Mouse (Mus musculus) heart, embryonic 15.5 days (tissue): ENCODE results near the gene Epb41l1. TPM values are rescaled to one million over a fixed set of nuclear protein-coding genes. Genes with fewer than 3 reads are reported as not detected.
"Not testable (repeated sequence)": the region's sequence is repeated elsewhere in the genome, so short reads cannot be mapped to it uniquely, and the experiment has no call there.

Source experiments
- ATAC-seq: fragments of 200-750 bp; cut with Nextera tagmentation; replicated peaks from 2 replicates; pipeline ENCODE4 v1.8.0; 2017; ENCODE audit warnings: low read depth, moderate TSS enrichment; ENCODE audit not compliant: insufficient number of reproducible peaks, insufficient read depth, low FRiP score
- H3K27ac ChIP-seq: fragments of 300-500 bp; sonication (generic); 2 replicates; pipeline ENCODE4 v1.5.1; 2015; ENCODE audit warnings: mild to moderate bottlenecking, inconsistent platforms
- H3K27me3 ChIP-seq: fragments of 300-500 bp; sonication (generic); 2 replicates; pipeline ENCODE4 v1.6.1; 2015; ENCODE audit warnings: inconsistent platforms
- H3K36me3 ChIP-seq: fragments of 300-500 bp; sonication (generic); 2 replicates; pipeline ENCODE4 v1.6.1; 2015; ENCODE audit warnings: mild to moderate bottlenecking, inconsistent platforms
- H3K4me1 ChIP-seq: fragments of 300-500 bp; sonication (generic); replicated peaks from 2 replicates; pipeline ENCODE4 v1.6.1; 2015; ENCODE audit warnings: inconsistent platforms
- H3K4me2 ChIP-seq: fragments of 300-500 bp; sonication (generic); 2 replicates; pipeline ENCODE4 v1.6.1; 2015; ENCODE audit warnings: inconsistent platforms, mild to moderate bottlenecking, moderate library complexity
- H3K4me3 ChIP-seq: fragments of 300-500 bp; sonication (generic); 2 replicates; pipeline ENCODE4 v1.5.1; 2015; ENCODE audit warnings: mild to moderate bottlenecking, inconsistent platforms
- H3K9ac ChIP-seq: fragments of 300-500 bp; sonication (generic); 2 replicates; pipeline ENCODE4 v1.6.1; 2015; ENCODE audit warnings: mild to moderate bottlenecking, inconsistent platforms
- H3K9me3 ChIP-seq: fragments of 300-500 bp; sonication (generic); replicated peaks from 2 replicates; pipeline ENCODE4 v1.6.1; 2016; ENCODE audit warnings: inconsistent platforms
- WGBS: fragments of 180-500 bp; shearing (Covaris S2); methylation state at CpG from one replicate; pipeline ENCODE4 v1.1.7; 2015; ENCODE audit warnings: mixed read lengths; 5-methylcytosine and 5-hydroxymethylcytosine counted together
- polyA plus RNA-seq: library from polyadenylated mRNA; unstranded; fragments of >200 nt; fragmentation: Nextera tagmentation; extraction: Ambion mirVana; gene quantifications from 2 replicates; pipeline ENCODE4 v1.2.1, GENCODE M21; 2015

Epb41l1 gene
- polyA plus RNA-seq: 1.00 and 1.5 TPM in 2 replicates

DNA sequence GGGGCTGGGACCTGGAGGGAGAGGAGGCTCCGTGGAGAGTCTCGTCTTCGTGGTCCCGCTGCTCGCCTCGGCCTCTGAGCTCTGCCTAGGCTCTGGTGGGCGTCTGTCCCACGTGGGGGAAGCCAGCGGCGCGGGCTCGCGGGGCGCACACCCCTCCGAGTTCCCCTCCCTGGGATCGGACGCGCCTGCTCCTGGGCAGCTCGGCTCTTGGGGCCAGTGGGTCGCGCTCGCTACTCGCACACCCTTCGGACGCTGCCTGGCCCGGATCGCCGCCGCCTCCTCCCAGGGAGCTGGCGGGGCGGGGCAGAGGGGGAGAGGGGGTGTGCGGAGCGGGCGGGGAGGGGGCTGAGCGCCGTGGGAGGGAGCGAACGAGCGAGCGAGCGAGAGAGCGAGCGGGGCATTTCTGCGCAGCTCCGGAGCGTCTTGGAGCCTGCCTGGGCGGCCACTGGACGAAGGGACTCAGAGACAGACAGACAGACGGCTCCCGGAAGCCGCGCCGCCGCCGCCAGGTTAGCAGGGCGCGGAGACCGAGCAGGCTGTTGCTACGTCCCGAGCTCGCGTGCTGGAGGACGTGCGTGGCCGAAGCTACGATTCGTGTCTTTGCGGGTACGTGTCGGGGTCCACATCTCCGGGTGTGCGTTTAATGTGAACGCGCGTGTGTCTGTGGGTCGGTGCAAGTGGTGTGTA lies at the start of gene Epb41l1:
Epb41l1 (plus strand) TSS at position 216 of the 687 bp plus-strand sequence.
- Histone ChIP-seq H3K36me3 (no peaks in the 10 kb centered on the region), H3K4me2 (peak within 1 kb of the TSS; percentile 96), H3K4me1 (peaks cover 24% of the 10 kb centered on the region), H3K9me3 (no peaks in the 10 kb centered on the region), H3K9ac (peak within 1 kb of the TSS; percentile 66), H3K27ac (no peak within 1 kb of the TSS), H3K4me3 (peak within 1 kb of the TSS; percentile 60), H3K27me3 (peaks cover 52% of the 10 kb centered on the region)
- peak; percentile 55 for ATAC-seq
- WGBS: under 1% methylated on average over 71 of the region's 76 CpGs

GRCm38 (mm10) chr2:156376956-156377355 lies 43.8 kb upstream of the Epb41l1 start:
- Histone ChIP-seq H3K36me3 (no peaks in the 10 kb centered on the region), H3K27me3 (no peaks in the 10 kb centered on the region), H3K4me2 (no peak overlapping the region), H3K4me1 (no peaks in the 10 kb centered on the region), H3K4me3 (no peak overlapping the region), H3K9me3 (no peaks in the 10 kb centered on the region), H3K9ac (no peak overlapping the region), H3K27ac (no peak overlapping the region)
- ATAC-seq: no peak
- WGBS: 71% methylated on average over 7 of the region's 7 CpGs

- no peak; the same call in 1 of the 2 replicates for ATAC-seq
- Histone ChIP-seq H3K4me3 (no peak overlapping the region), H3K9me3 (no peaks in the 10 kb centered on the region), H3K9ac (no peak overlapping the region), H3K4me2 (no peak overlapping the region), H3K36me3 (no peaks in the 10 kb centered on the region), H3K4me1 (no peaks in the 10 kb centered on the region), H3K27ac (no peak overlapping the region), H3K27me3 (no peaks in the 10 kb centered on the region)
- WGBS: 87% methylated on average over 10 of the region's 10 CpGs
Measured at GRCm38 (mm10) chr2:156379929-156380328, 40.8 kb upstream of the Epb41l1 start.

GRCm38 (mm10) chr2:156381350-156381749 lies 39.4 kb upstream of the Epb41l1 start:
- H3K4me3 ChIP-seq: no peak overlapping the region
- no peak overlapping the region for H3K4me2 ChIP-seq
- no peak overlapping the region for H3K27ac ChIP-seq
- ATAC-seq: no peak
- H3K4me1 ChIP-seq: no peaks in the 10 kb centered on the region
- H3K36me3 ChIP-seq: no peaks in the 10 kb centered on the region
- no peaks in the 10 kb centered on the region for H3K27me3 ChIP-seq
- WGBS: 65% methylated on average over 4 of the region's 4 CpGs
- no peak overlapping the region for H3K9ac ChIP-seq
- no peaks in the 10 kb centered on the region for H3K9me3 ChIP-seq

DNA sequence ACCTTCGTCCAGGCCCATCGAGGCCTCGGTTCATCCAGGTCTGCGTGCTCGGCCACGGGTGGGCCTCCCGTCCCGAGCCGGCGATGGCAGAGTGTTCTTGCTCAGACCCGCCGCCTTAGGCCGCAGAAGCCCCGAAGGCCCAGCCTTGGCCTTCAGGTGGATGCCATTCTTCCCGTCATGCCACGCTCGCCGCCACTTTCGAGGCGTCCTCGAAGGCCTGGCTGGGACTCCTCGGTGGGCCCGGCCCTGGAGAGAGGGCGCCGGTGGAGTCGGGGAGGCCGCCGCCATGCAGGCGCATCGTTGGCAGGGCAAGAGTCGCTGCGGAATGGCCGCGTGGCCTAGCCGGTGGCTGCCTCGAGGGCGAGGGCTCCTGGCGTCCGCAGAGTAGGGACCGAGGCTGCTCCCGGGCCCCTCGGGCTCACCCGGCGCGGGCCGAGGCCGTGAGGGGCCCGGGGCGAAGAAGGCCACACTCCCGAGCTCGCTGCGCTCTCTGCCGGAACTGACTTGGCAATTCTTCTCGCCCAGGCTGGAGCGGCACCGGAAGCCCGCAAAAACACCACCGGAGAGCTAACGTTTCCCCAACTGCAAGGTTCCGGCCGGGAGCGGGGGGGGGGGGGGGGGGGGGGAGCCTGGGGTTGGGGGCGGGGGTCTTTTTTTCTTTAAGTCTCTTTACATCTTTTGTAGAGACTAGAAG lies 28.1 kb upstream of the Epb41l1 start:
- Histone ChIP-seq H3K4me2 (peak overlapping the region; percentile 51), H3K4me3 (peak overlapping the region; percentile 45), H3K27ac (peak overlapping the region; percentile 60; the same call in 1 of the 2 replicates)
- WGBS: 0% methylated on average over 4 of the region's 63 CpGs
- H3K9ac ChIP-seq, H3K4me1 ChIP-seq, H3K36me3 ChIP-seq, H3K27me3 ChIP-seq, H3K9me3 ChIP-seq: not testable (repeated sequence)
- peak; percentile 91 for ATAC-seq

- no peak for ATAC-seq
- H3K9me3 ChIP-seq: no peaks in the 10 kb centered on the region
- no peaks in the 10 kb centered on the region for H3K27me3 ChIP-seq
- H3K36me3 ChIP-seq: no peaks in the 10 kb centered on the region
- H3K27ac ChIP-seq: peak overlapping the region; percentile 31; the same call in 1 of the 2 replicates
- WGBS: 54% methylated on average over 5 of the region's 5 CpGs
- no peak overlapping the region for H3K9ac ChIP-seq
- H3K4me1 ChIP-seq: peaks cover 5% of the 10 kb centered on the region
- H3K4me3 ChIP-seq: peak overlapping the region; percentile 45
- peak overlapping the region; percentile 51 for H3K4me2 ChIP-seq
Measured at GRCm38 (mm10) chr2:156393155-156393828, 27.4 kb upstream of the Epb41l1 start.

DNA sequence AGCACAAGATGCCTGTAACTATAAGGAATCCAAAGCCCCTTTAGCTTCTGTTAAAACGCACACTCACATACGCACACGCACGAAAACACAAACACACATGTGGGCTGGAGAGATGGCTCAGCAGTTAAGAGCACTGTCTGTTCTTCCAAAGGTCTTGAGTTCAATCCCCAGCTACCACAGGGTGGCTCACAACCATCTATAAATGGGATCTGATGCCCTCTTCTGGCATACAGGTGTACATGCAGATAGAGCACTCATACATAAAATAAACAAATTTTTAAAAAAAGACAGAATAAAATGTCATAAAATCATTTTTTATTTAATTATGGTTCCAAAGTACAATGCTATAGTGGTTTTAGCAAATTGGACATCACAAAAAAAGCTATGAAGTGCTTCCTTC lies 26.4 kb upstream of the Epb41l1 start:
- Histone ChIP-seq H3K9ac (no peak overlapping the region), H3K4me2 (no peak overlapping the region), H3K27me3 (no peaks in the 10 kb centered on the region), H3K4me3 (no peak overlapping the region), H3K27ac (no peak overlapping the region), H3K9me3 (no peaks in the 10 kb centered on the region), H3K36me3 (no peaks in the 10 kb centered on the region), H3K4me1 (peaks cover 5% of the 10 kb centered on the region)
- WGBS: 93% methylated on average over 4 of the region's 4 CpGs
- no peak for ATAC-seq

GRCm38 (mm10) chr2:156396096-156396495 lies 24.6 kb upstream of the Epb41l1 start:
- Histone ChIP-seq H3K36me3 (no peaks in the 10 kb centered on the region), H3K9ac (no peak overlapping the region), H3K4me1 (peaks cover 8% of the 10 kb centered on the region), H3K4me2 (no peak overlapping the region), H3K27me3 (no peaks in the 10 kb centered on the region), H3K27ac (no peak overlapping the region), H3K9me3 (no peaks in the 10 kb centered on the region), H3K4me3 (no peak overlapping the region)
- WGBS: 73% methylated on average over 2 of the region's 2 CpGs
- no peak for ATAC-seq

DNA sequence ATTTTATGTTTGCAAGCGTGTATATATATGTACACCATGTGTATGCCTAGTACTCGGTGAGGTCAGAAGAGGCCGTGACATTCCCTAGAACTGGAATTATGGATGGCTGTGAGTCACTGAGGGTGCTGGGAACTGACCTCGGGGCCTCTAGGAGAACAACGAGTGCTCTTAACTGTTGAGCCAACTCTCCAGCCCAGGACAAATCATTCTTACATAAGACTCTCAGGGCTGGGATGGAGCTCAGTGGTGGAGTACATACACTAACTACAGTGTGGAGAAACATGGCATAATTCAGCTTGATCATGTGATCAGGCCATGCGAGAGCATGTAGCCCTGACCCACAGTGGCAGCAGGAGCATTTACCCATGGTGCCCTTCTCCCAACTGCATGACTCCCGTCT lies 22.7 kb upstream of the Epb41l1 start:
- Histone ChIP-seq H3K4me1 (peaks cover 11% of the 10 kb centered on the region), H3K4me2 (no peak overlapping the region), H3K36me3 (no peaks in the 10 kb centered on the region), H3K9me3 (no peaks in the 10 kb centered on the region), H3K4me3 (no peak overlapping the region), H3K9ac (no peak overlapping the region), H3K27ac (no peak overlapping the region), H3K27me3 (no peaks in the 10 kb centered on the region)
- ATAC-seq: no peak
- 89% methylated on average over 7 of the region's 7 CpGs for WGBS

GRCm38 (mm10) chr2:156399485-156399884 lies 21.2 kb upstream of the Epb41l1 start:
- Histone ChIP-seq H3K36me3 (no peaks in the 10 kb centered on the region), H3K4me2 (no peak overlapping the region), H3K27me3 (no peaks in the 10 kb centered on the region), H3K4me3 (no peak overlapping the region), H3K27ac (no peak overlapping the region), H3K9me3 (no peaks in the 10 kb centered on the region), H3K4me1 (peaks cover 5% of the 10 kb centered on the region), H3K9ac (no peak overlapping the region)
- 47% methylated on average over 1 of the region's 1 CpGs for WGBS
- ATAC-seq: no peak

DNA sequence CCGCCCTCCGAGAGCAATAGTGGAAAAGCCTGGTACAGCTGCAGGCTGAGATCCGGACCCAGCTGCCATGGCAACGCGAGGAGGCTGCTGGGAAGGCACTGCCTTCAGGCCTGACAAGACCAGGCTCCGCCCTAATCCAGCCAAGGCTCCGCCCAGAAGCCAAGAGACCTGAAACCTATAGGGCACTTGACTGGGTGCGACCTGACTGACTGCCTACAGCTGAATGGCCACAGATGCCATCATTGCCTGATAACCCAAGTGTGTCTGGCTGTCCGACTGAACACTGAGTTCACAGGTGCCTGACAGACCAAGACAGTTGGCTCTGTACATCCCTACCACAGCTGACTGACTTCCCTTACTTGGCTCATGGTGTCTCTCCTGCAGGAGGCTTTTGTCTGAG lies 19.4 kb upstream of the Epb41l1 start:
- Histone ChIP-seq H3K27me3 (no peaks in the 10 kb centered on the region), H3K27ac (no peak overlapping the region), H3K4me3 (no peak overlapping the region), H3K9me3 (no peaks in the 10 kb centered on the region), H3K4me1 (peaks cover 5% of the 10 kb centered on the region), H3K36me3 (no peaks in the 10 kb centered on the region), H3K9ac (no peak overlapping the region), H3K4me2 (no peak overlapping the region)
- ATAC-seq: peak; percentile 50; the same call in 1 of the 2 replicates
- WGBS: 3% methylated on average over 9 of the region's 9 CpGs
